Mouse (Mus musculus) 3T3-L1 (cell line): ENCODE measurements at regions not wholly inside any gene's neighbourhood (a gene's known extent, or its start where the extent isn't known, plus 50 kb on each side); places are given as distances from the start of the nearest gene placed in this dataset.

Experiments used
- DNase-seq: peaks from one replicate; pipeline ENCODE4 v3.0.0-alpha.2; 2015; ENCODE audit warnings: low read depth, low spot score

- DNase-seq, result no peak
Observed at GRCm38 (mm10) chr13:97617511-97618189, 142.8 kb downstream of the Gm10260 start.

DNA sequence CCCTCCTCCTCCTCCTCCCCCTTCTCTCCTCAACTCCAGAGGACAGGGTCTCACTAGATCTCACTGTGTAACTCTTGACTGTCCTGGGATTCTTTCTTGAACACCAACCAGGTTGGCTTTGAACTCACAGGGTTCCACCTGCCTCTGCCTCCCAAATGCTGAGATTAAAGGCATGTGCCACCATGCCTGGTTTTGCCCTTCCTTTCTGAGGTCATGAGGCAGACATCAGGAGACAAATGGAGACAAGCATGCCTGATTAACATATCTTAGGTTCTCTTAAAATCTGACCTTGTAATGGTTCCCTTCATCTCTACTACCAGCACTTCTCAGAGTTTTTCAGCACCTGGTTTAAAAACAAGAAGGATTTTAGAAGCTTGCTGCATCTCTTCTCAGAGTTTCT lies 143.5 kb downstream of the Gm10260 start:
- no peak for DNase-seq

- no peak for DNase-seq
Observed at GRCm38 (mm10) chr13:97607221-97607723, 153.2 kb downstream of the Gm10260 start.

DNA sequence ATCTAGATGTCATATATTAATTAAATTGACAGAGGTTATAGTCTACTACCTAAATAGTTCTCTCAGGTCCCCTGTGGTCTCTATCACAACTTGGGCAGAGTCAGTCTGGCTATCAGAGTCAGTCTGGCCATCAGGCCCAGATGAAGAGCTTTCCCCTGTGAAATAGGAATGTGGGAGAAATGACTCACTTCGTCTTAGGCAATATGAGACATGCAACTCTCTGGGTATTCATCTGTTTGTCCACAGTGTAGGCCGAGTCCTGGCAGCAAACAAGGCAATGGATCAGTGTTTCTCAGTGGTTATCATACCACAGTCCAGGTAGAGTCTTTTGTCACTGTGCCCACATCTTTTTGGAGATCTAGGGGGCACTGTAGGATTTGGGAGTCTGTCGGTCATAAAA lies 156.0 kb downstream of the Gm10260 start:
- DNase-seq, result peak; percentile 92

GRCm38 (mm10) chr13:97601135-97601730 lies 159.2 kb downstream of the Gm10260 start:
- no peak for DNase-seq

GRCm38 (mm10) chr13:97600136-97600535 lies 160.3 kb downstream of the Gm10260 start:
- DNase-seq, result no peak

GRCm38 (mm10) chr13:97598507-97599431 lies 161.7 kb downstream of the Gm10260 start:
- peak; percentile 35 for DNase-seq

DNA sequence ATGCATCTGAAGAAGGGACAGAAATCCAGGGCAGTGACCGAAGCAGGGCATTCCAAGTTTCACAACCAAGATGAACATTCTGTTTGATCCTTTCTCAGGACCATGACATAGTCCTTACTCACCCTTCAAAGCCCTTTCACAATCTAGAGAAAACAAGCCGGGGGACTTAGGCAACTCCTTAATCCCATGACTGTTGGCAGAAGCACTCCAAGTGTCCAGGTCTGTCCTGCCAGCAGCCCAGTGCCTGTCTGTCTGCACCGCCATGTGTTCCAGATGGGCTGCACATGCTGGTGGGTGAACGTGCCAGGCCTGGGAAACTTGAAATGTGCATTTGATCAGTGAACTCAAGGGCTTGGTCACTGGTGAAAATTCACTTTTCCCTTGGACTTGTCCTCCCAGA lies 165.6 kb downstream of the Gm10260 start:
- peak; percentile 55 for DNase-seq

DNA sequence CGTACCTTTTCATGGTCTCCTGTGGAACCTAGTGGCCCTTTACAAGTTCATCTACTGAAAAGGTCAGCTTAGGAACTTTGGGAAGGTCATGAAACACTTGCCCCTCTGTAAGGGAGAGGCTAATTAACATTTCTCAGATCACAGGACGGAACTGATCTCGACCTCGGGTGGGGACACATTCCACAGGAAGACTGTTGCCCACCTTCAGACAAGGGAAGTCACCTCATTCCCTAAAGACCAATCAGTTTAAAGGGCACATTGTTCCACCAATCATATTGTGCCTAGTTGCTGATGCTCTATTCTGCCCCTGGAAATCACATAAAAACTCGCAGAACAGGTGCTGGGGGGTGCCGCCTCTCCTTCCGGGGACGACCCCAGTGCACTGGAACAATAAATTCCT lies 170.8 kb downstream of the Gm10260 start:
- DNase-seq, result no peak

- DNase-seq, result no peak
Observed at GRCm38 (mm10) chr13:97588085-97588484, 172.3 kb downstream of the Gm10260 start.

- DNase-seq, result no peak
Observed at GRCm38 (mm10) chr13:97587088-97587487, 173.3 kb downstream of the Gm10260 start.

DNA sequence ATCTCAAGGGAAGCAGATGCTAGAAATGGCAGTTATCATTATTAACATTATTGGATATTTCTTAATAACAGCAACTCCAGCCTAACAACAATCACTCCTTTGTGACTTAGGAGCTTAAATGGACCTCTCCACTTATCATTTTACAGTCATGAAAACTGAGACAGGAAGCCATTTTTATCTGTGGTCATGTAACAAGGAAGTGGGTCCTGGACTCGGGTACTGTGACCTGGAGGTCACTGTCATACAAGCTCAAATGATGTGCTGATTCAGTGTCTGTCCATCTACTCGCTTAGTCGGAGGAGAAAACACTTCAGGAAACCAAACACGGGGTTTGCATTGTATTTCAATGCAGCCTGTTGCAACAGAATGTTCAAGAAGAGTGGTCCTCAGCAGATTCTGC lies 176.4 kb downstream of the Gm10260 start:
- DNase-seq, result no peak

DNA sequence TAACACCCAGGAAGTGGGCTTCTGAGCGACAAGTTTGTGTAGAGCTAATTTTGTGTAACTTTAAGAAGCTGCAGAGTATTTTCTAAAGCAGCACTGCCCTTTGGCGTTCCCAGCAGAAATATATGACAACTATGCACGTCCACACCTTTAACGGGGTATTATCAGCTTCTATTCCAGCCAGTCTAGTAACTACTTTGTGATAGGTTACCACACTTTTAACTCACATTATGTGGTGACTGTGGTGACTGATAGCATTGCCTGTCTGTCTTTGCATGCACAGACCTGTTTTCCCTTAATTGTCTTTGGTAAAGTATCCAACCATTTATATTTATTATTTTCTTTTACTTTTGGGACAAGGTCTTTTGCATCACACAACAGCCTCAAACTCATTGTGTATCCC lies 179.1 kb downstream of the Gm10260 start:
- DNase-seq, result no peak

GRCm38 (mm10) chr13:97580241-97580874 lies 180.1 kb downstream of the Gm10260 start:
- DNase-seq, result no peak

DNA sequence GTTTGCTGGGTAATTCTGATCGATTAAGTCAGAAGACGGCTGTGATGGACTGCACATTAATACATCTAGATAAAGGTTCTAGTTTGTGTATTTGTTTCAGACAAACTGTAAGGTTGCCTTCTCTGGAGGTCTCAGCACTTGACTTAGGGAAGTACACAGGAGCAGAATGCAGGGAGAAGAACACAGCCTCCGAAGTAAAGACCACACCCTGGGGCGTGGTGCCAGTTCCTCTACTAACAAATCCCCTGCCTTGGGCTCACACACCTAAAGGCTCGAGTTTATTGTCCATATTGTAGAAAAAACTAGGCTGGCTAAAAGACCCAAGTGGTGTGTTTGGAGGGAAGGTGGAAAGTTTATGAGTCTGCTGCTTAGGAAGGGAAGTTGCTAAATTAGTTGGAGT lies 181.8 kb downstream of the Gm10260 start:
- no peak for DNase-seq

GRCm38 (mm10) chr13:97577081-97577785 lies 183.2 kb downstream of the Gm10260 start:
- peak; percentile 31 for DNase-seq

GRCm38 (mm10) chr13:97573601-97574000 lies 186.8 kb downstream of the Gm10260 start:
- DNase-seq, result no peak

DNA sequence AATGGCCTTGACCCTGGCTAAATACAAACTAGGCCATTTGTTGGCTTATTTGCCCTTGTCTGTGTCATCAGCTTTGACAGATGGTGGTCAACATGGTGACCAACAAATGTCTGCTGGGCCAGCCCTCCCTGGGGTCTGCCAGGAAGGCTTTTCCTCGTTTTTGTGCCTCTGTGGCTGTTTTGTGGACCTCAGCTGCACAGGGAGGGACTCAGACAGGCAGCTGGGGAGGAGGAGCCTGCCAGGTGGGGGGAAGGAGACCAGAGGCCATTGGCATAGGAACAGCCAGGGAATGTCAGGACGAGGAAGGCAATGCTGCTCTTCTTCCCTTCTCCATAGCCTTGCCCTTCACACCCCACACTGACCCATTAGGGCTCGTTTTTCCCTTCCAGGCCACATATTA lies 188.1 kb downstream of the Gm10260 start:
- DNase-seq, result no peak

DNA sequence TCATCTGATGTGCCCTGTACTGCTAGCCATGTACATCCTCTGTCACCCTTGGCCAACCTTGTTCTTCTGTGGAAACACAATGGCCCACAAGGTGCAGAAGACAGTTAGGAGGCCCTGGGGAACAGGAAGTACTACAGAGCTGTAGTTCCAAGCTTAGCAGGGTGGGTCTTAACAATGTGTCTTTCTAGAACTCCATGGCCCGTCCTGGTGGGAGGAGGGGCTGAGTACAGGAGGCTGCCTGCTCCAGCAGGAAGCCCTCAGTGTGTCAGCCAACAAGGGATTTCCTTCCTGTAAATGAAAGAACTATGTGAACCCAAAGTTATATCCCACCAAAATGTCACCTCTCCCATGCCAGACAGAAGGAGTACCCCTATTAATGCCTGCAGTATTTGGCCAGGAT lies 190.4 kb downstream of the Gm10260 start:
- no peak for DNase-seq

- no peak for DNase-seq
Observed at GRCm38 (mm10) chr13:97567632-97568031, 192.8 kb downstream of the Gm10260 start.

- no peak for DNase-seq
Observed at GRCm38 (mm10) chr13:97566071-97566470, 194.4 kb downstream of the Gm10260 start.
